7 mouse cellular contexts compared by ENCODE assay signal in genomic region chr11:80289701-80290445, GRCm38 (mm10). TPM values are rescaled to one million over a fixed set of nuclear protein-coding genes. Genes with fewer than 3 reads are reported as not detected.
DNase-seq lines count a peak whose midpoint lies in the region; ATAC-seq and TF ChIP-seq lines count a peak whose summit lies in the region.

No protein-coding gene starts in this region.

- intact Hi-C loops in left cerebral cortex, postnatal 14 days (cut with DNase I), result no loop called here

- H3K27ac ChIP-seq in intestine, embryonic 15.5 days, result peak overlapping the region; percentile 79
- H3K27ac ChIP-seq in small intestine, adult 2 months (ENCODE audit: insufficient read depth, low read depth, low read length), result no peak overlapping the region; the same call in 1 of the 2 replicates

- peak; percentile 58 for DNase-seq in Muller cell, postnatal 12 days (ENCODE audit: inconsistent ontology term)
- peak; percentile 15 for DNase-seq in cerebellum, adult 8-10 months
- DNase-seq in left cerebral cortex, postnatal 14 days (ENCODE audit: low spot score in 2 of 2), result peak; percentile 56 to 78

- TF ChIP-seq POLR2A in small intestine, adult 2 months (IDR thresholded peaks at IDR 0.05; ENCODE audit: low read depth, low read length), result no peak

- peak overlapping the region; percentile 30 for H3K4me3 ChIP-seq in intestine, embryonic 15.5 days (replicated peaks)
- peak overlapping the region; percentile 33 for H3K4me3 ChIP-seq in small intestine, adult 2 months (ENCODE audit: low read depth, low read length)

- H3K9me3 ChIP-seq in intestine, embryonic 15.5 days, result no peaks in the 10 kb centered on the region

- no peaks in the 10 kb centered on the region for H3K36me3 ChIP-seq in intestine, embryonic 15.5 days
- no peaks in the 10 kb centered on the region for H3K36me3 ChIP-seq in small intestine, adult 2 months (ENCODE audit: control insufficient read depth, insufficient read depth, low read length)

- no peaks in the 10 kb centered on the region for H3K27me3 ChIP-seq in intestine, embryonic 15.5 days (replicated peaks)
- H3K27me3 ChIP-seq in small intestine, adult 2 months (ENCODE audit: control insufficient read depth, insufficient read depth, low read length), result no peaks in the 10 kb centered on the region

- H3K4me1 ChIP-seq in intestine, embryonic 15.5 days (replicated peaks), result peaks cover 5% of the 10 kb centered on the region; the same call in 1 of the 2 replicates
- no peaks in the 10 kb centered on the region for H3K4me1 ChIP-seq in small intestine, adult 2 months (ENCODE audit: control insufficient read depth, insufficient read depth, insufficient read length, low read length)

- WGBS in intestine, embryonic 15.5 days, result under 1% methylated on average over 23 of the region's 23 CpGs
- 4% methylated on average over 23 of the region's 23 CpGs for WGBS in small intestine, adult 2 months

- TF ChIP-seq CTCF in small intestine, adult 2 months (IDR thresholded peaks at IDR 0.05; ENCODE audit: extremely low read depth, insufficient read length, insufficient replicate concordance, low read depth, low read length), result no peak

- peak overlapping the region; percentile 69 for H3K4me2 ChIP-seq in intestine, embryonic 15.5 days (replicated peaks)

- peak; percentile 83 for ATAC-seq in granulocyte monocyte progenitor cell, adult 5-6 weeks (replicated peaks; ENCODE audit: poor library complexity, severe bottlenecking)
- ATAC-seq in intestine, embryonic 15.5 days, result peak; percentile 89
- ATAC-seq in megakaryocyte progenitor cell, adult 5-6 weeks (replicated peaks; ENCODE audit: poor library complexity), result peak; percentile 78

- H3K9ac ChIP-seq in intestine, embryonic 15.5 days, result peak overlapping the region; percentile 2; the same call in 1 of the 2 replicates

RNA-seq across cellular contexts. Expression of gene Rhbdl3, which starts 10.8 kb away (rescaled TPM):
- 1.1 and 1.2 TPM in 2 replicates for total RNA-seq in granulocyte monocyte progenitor cell, adult 5-6 weeks (2014; fragmentation: Nextera tagmentation)
- 0.21 and 1.5 TPM in 2 replicates for total RNA-seq in granulocyte monocyte progenitor cell, adult 5-6 weeks (2017)
- polyA plus RNA-seq in intestine, embryonic 15.5 days (2015; fragmentation: Nextera tagmentation; extraction: Ambion mirVana), result 2.2 and 3.1 TPM in 2 replicates
- total RNA-seq in left cerebral cortex, postnatal 14 days (2021), result 10 to 100 TPM; 30.3 to 31.9 TPM
- 0.42 and 0.52 TPM in 2 replicates for total RNA-seq in megakaryocyte progenitor cell, adult 5-6 weeks (2015)
- total RNA-seq in megakaryocyte progenitor cell, adult 5-6 weeks (2017), result 0.50 and 1.0 TPM in 2 replicates
- polyA plus RNA-seq in small intestine, adult 2 months (2012; rRNA removed), result 1.1 and 1.5 TPM in 2 replicates

Comparison
In these comparisons a context has a peak if more than half of its experiments do, and no peak if none do; other contexts are left out.
1. DNase-seq: peak in every context shown above with its lines; median percentile 67 in left cerebral cortex, postnatal 14 days; 58 in Muller cell, postnatal 12 days; 15 in cerebellum, adult 8-10 months.
2. RNA of gene Rhbdl3, which starts 10.8 kb away (total RNA-seq): 30.3 to 31.9 TPM in left cerebral cortex, postnatal 14 days; 0.21 to 1.5 TPM in granulocyte monocyte progenitor cell, adult 5-6 weeks and 0.42 to 1.0 TPM in megakaryocyte progenitor cell, adult 5-6 weeks; every median in the first group is over 10 times any median in the second.
3. Peak in every context shown above with its lines, with median percentiles within 50 percentile points of each other: ATAC-seq.